Mouse (Mus musculus): Measurements from ENCODE around the gene Hnrnpa1. TPM values are rescaled to one million over a fixed set of nuclear protein-coding genes. Genes with fewer than 3 reads are reported as not detected.

The Hnrnpa1 gene
- total and polyA plus RNA-seq, 2 experiments from 2014 or later = 117 to 596 TPM

GRCm38 (mm10) chr15:103250195-103250740 lies 10.0 kb downstream of the Hnrnpa1 start:
- DNase-seq (ENCODE audit: low spot score) (peak; percentile 14), ATAC-seq (no peak)
- H3K36me3 ChIP-seq (ENCODE audit: insufficient read depth, low read length) = peaks cover 36% of the 10 kb centered on the region
- no peak overlapping the region for H3K4me2 ChIP-seq (ENCODE audit: low read depth, low read length)
- no peaks in the 10 kb centered on the region for H3K9me3 ChIP-seq (ENCODE audit: low read length)
- H3K4me1 ChIP-seq (ENCODE audit: insufficient read depth, low read length) = no peaks in the 10 kb centered on the region; the same call in 1 of the 2 replicates
- H3K27ac ChIP-seq = no peak overlapping the region
- peak; percentile 81 for TF ChIP-seq CTCF (IDR thresholded peaks at IDR 0.05; ENCODE audit: low read depth)
- H3K4me3 ChIP-seq (ENCODE audit: low read length) = no peak overlapping the region
- H3K9ac ChIP-seq (replicated peaks; ENCODE audit: low read length) = no peak overlapping the region
- H3K27me3 ChIP-seq (ENCODE audit: insufficient read depth, low read length) = no peaks in the 10 kb centered on the region
- WGBS = 21% methylated on average over 2 of the region's 2 CpGs

- Histone ChIP-seq H3K4me2 (ENCODE audit: low read depth, low read length) (no peak overlapping the region), H3K4me1 (ENCODE audit: insufficient read depth, low read length) (no peaks in the 10 kb centered on the region; the same call in 1 of the 2 replicates), H3K9me3 (ENCODE audit: low read length) (no peaks in the 10 kb centered on the region), H3K4me3 (ENCODE audit: low read length) (no peak overlapping the region), H3K9ac (replicated peaks; ENCODE audit: low read length) (no peak overlapping the region), H3K36me3 (ENCODE audit: insufficient read depth, low read length) (peaks cover 25% of the 10 kb centered on the region), H3K27ac (no peak overlapping the region), H3K27me3 (ENCODE audit: insufficient read depth, low read length) (no peaks in the 10 kb centered on the region)
- WGBS = 63% methylated on average over 1 of the region's 1 CpGs
- TF ChIP-seq CTCF (IDR thresholded peaks at IDR 0.05; ENCODE audit: low read depth) = no peak
- no peak for ATAC-seq
- DNase-seq (ENCODE audit: low spot score) = no peak
These were observed 11.4 kb downstream of the Hnrnpa1 start for GRCm38 (mm10) chr15:103251595-103251994.

- no peak overlapping the region for H3K4me3 ChIP-seq (ENCODE audit: low read length)
- H3K4me1 ChIP-seq (ENCODE audit: insufficient read depth, low read length) = no peaks in the 10 kb centered on the region; the same call in 1 of the 2 replicates
- H3K27ac ChIP-seq = no peak overlapping the region
- DNase-seq (ENCODE audit: low spot score) (no peak), ATAC-seq (no peak)
- no peaks in the 10 kb centered on the region for H3K27me3 ChIP-seq (ENCODE audit: insufficient read depth, low read length)
- WGBS = 89% methylated on average over 3 of the region's 3 CpGs
- H3K9ac ChIP-seq (replicated peaks; ENCODE audit: low read length) = no peak overlapping the region
- H3K4me2 ChIP-seq (ENCODE audit: low read depth, low read length) = no peak overlapping the region
- H3K36me3 ChIP-seq (ENCODE audit: insufficient read depth, low read length) = peaks cover 14% of the 10 kb centered on the region
- no peaks in the 10 kb centered on the region for H3K9me3 ChIP-seq (ENCODE audit: low read length)
- TF ChIP-seq CTCF (IDR thresholded peaks at IDR 0.05; ENCODE audit: low read depth) = no peak
These were observed 12.4 kb downstream of the Hnrnpa1 start for GRCm38 (mm10) chr15:103252660-103253059.

GRCm38 (mm10) chr15:103253352-103253751 lies 13.1 kb downstream of the Hnrnpa1 start:
- Histone ChIP-seq H3K36me3 (ENCODE audit: insufficient read depth, low read length) (peaks cover 8% of the 10 kb centered on the region), H3K9ac (replicated peaks; ENCODE audit: low read length) (no peak overlapping the region), H3K27ac (no peak overlapping the region), H3K4me1 (ENCODE audit: insufficient read depth, low read length) (no peaks in the 10 kb centered on the region; the same call in 1 of the 2 replicates), H3K4me3 (ENCODE audit: low read length) (no peak overlapping the region), H3K9me3 (ENCODE audit: low read length) (no peaks in the 10 kb centered on the region), H3K4me2 (ENCODE audit: low read depth, low read length) (no peak overlapping the region), H3K27me3 (ENCODE audit: insufficient read depth, low read length) (no peaks in the 10 kb centered on the region)
- DNase-seq (ENCODE audit: low spot score) (no peak), ATAC-seq (no peak)
- WGBS = 100% methylated on average over 1 of the region's 1 CpGs
- TF ChIP-seq CTCF (IDR thresholded peaks at IDR 0.05; ENCODE audit: low read depth) = no peak

GRCm38 (mm10) chr15:103255169-103255568 lies 14.9 kb downstream of the Hnrnpa1 start:
- ATAC-seq (peak; percentile 53), DNase-seq (ENCODE audit: low spot score) (peak; percentile 32)
- peak overlapping the region; percentile 35 for H3K4me3 ChIP-seq (ENCODE audit: low read length)
- H3K36me3 ChIP-seq (ENCODE audit: insufficient read depth, low read length) = no peaks in the 10 kb centered on the region
- TF ChIP-seq CTCF (IDR thresholded peaks at IDR 0.05; ENCODE audit: low read depth) = peak; percentile 42
- H3K27me3 ChIP-seq (ENCODE audit: insufficient read depth, low read length) = no peaks in the 10 kb centered on the region
- no peaks in the 10 kb centered on the region for H3K9me3 ChIP-seq (ENCODE audit: low read length)
- peak overlapping the region; percentile 42; the same call in 1 of the 2 replicates for H3K9ac ChIP-seq (replicated peaks; ENCODE audit: low read length)
- H3K4me2 ChIP-seq (ENCODE audit: low read depth, low read length) = peak overlapping the region; percentile 73
- H3K27ac ChIP-seq = no peak overlapping the region
- 1% methylated on average over 25 of the region's 25 CpGs for WGBS
- no peaks in the 10 kb centered on the region; the same call in 1 of the 2 replicates for H3K4me1 ChIP-seq (ENCODE audit: insufficient read depth, low read length)

- 90% methylated on average over 6 of the region's 6 CpGs for WGBS
- DNase-seq (ENCODE audit: low spot score) (no peak), ATAC-seq (no peak)
- Histone ChIP-seq H3K9me3 (ENCODE audit: low read length) (no peaks in the 10 kb centered on the region), H3K4me1 (ENCODE audit: insufficient read depth, low read length) (no peaks in the 10 kb centered on the region; the same call in 1 of the 2 replicates), H3K27me3 (ENCODE audit: insufficient read depth, low read length) (no peaks in the 10 kb centered on the region), H3K27ac (no peak overlapping the region), H3K9ac (replicated peaks; ENCODE audit: low read length) (no peak overlapping the region), H3K36me3 (ENCODE audit: insufficient read depth, low read length) (no peaks in the 10 kb centered on the region), H3K4me2 (ENCODE audit: low read depth, low read length) (no peak overlapping the region), H3K4me3 (ENCODE audit: low read length) (no peak overlapping the region)
- no peak for TF ChIP-seq CTCF (IDR thresholded peaks at IDR 0.05; ENCODE audit: low read depth)
These were observed 16.2 kb downstream of the Hnrnpa1 start for GRCm38 (mm10) chr15:103256210-103256986.
